Mouse (Mus musculus) lung, embryonic 14.5 days (tissue): ENCODE measurements around the gene P2rx3. TPM values are rescaled to one million over a fixed set of nuclear protein-coding genes. Genes with fewer than 3 reads are reported as not detected.

Experiments
- ATAC-seq: fragments of 200-750 bp; cut with Nextera tagmentation; 2 replicates; pipeline ENCODE4 v1.8.0; 2017; ENCODE audit warnings: mild to moderate bottlenecking, moderate TSS enrichment, moderate library complexity; ENCODE audit not compliant: insufficient read depth
- DNase-seq: peaks from one replicate; pipeline ENCODE4 v3.0.0-alpha.2; 2015
- H3K27ac ChIP-seq: fragments of 300-500 bp; sonication (generic); 2 replicates; pipeline ENCODE4 v1.5.1; 2014; ENCODE audit warnings: low read depth, mild to moderate bottlenecking, moderate library complexity
- H3K27me3 ChIP-seq: fragments of 300-500 bp; sonication (generic); 2 replicates; pipeline ENCODE4 v1.6.1; 2014; ENCODE audit warnings: low read length, control low read depth; ENCODE audit not compliant: insufficient read depth
- H3K36me3 ChIP-seq: fragments of 300-500 bp; sonication (generic); 2 replicates; pipeline ENCODE4 v1.6.1; 2014; ENCODE audit warnings: control low read depth; ENCODE audit not compliant: insufficient read depth
- H3K4me1 ChIP-seq: fragments of 300-500 bp; sonication (generic); 2 replicates; pipeline ENCODE4 v1.6.1; 2014; ENCODE audit warnings: antibody characterized with exemption, control low read depth; ENCODE audit not compliant: insufficient read depth
- H3K4me2 ChIP-seq: fragments of 300-500 bp; sonication (generic); 2 replicates; pipeline ENCODE4 v1.6.1; 2014; ENCODE audit warnings: mild to moderate bottlenecking
- H3K4me3 ChIP-seq: fragments of 300-500 bp; sonication (generic); 2 replicates; pipeline ENCODE4 v1.5.1; 2014; ENCODE audit warnings: low read depth, low read length
- H3K9ac ChIP-seq: fragments of 300-500 bp; sonication (generic); 2 replicates; pipeline ENCODE4 v1.6.1; 2014
- H3K9me3 ChIP-seq: fragments of 300-500 bp; sonication (generic); 2 replicates; pipeline ENCODE4 v1.6.1; 2016; ENCODE audit warnings: low read depth, low read length, control low read depth
- CTCF ChIP-seq: IDR thresholded peaks from 2 replicates; pipeline ENCODE4 v1.5.1; 2016; ENCODE audit warnings: antibody characterized with exemption, low read depth
- WGBS: fragments of 180-500 bp; shearing (Covaris S2); extraction: QIAGEN DNeasy Blood & Tissue Kit; methylation state at CpG from one replicate; pipeline ENCODE4 v1.1.7; 2014; 5-methylcytosine and 5-hydroxymethylcytosine counted together
- polyA plus RNA-seq: library from polyadenylated mRNA; unstranded; fragments of >200 nt; fragmentation: Nextera tagmentation; extraction: Ambion mirVana; gene quantifications from 2 replicates; pipeline ENCODE4 v1.2.1, GENCODE M21; 2014

P2rx3 gene
- polyA plus RNA-seq, 1 experiment from 2014 or later, result 0.43 TPM

DNA sequence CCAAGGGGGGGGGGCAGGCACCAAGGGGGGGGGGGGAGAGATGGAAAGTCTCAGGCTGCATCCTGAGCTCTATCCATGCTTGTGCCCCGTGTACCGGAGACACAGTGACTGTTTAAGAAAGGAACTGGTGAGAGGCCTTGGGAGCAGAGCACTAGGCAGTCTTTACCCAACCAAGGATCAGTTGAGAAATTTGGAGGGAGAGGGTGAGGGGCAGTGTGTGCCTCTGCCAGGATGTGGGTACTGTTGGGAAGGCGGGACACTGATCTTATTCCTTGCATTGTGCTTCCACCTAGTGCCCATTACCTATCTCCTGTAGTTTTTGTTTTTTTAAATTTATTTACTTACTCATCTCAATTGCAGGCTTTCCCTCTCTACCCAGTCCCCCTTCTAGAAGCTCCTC, 11.1 kb downstream of the P2rx3 start:
- no peak overlapping the region for H3K27ac ChIP-seq
- ATAC-seq (no peak), DNase-seq (no peak)
- no peak for TF ChIP-seq CTCF
- no peaks in the 10 kb centered on the region for H3K9me3 ChIP-seq
- H3K4me2 ChIP-seq, result no peak overlapping the region
- no peaks in the 10 kb centered on the region for H3K27me3 ChIP-seq
- WGBS, result 59% methylated on average over 3 of the region's 3 CpGs
- H3K36me3 ChIP-seq, result no peaks in the 10 kb centered on the region
- no peaks in the 10 kb centered on the region for H3K4me1 ChIP-seq
- H3K9ac ChIP-seq, result no peak overlapping the region
- no peak overlapping the region for H3K4me3 ChIP-seq

DNA sequence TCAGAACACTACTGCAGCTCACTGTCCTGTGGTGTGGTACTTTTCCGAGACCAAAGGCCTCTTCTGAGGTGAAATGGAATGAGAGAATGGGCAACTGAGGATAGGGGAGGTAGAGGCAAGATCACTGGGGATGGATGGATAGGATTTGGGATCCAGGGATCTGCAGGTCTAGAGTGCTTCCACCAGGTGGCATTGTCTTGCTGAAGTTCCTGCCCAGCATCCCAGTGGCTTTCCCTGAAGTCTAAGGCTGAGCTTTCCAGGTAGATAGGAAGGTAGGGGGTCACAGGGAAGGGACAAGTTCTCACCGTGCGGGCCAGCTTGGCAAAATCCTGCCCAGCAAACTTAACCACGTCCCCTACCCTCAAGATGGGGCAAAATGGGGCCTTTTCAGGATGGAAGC, 15.2 kb downstream of the P2rx3 start:
- DNase-seq, result peak; percentile 68
- Histone ChIP-seq H3K4me1 (no peaks in the 10 kb centered on the region), H3K4me2 (no peak overlapping the region), H3K27me3 (no peaks in the 10 kb centered on the region), H3K9me3 (no peaks in the 10 kb centered on the region), H3K27ac (no peak overlapping the region), H3K36me3 (no peaks in the 10 kb centered on the region), H3K4me3 (no peak overlapping the region), H3K9ac (no peak overlapping the region)
- TF ChIP-seq CTCF, result peak; percentile 77
- WGBS, result 16% methylated on average over 4 of the region's 4 CpGs
- ATAC-seq, result peak; percentile 30; the same call in 1 of the 2 replicates

GRCm38 (mm10) chr2:85014588-85014982, 22.7 kb downstream of the P2rx3 start:
- H3K4me2 ChIP-seq, result no peak overlapping the region
- H3K36me3 ChIP-seq, result no peaks in the 10 kb centered on the region
- H3K4me3 ChIP-seq, result no peak overlapping the region
- ATAC-seq (no peak), DNase-seq (no peak)
- H3K27me3 ChIP-seq, result no peaks in the 10 kb centered on the region
- 0 out of 2 replicates have a peak, but pooled peaks cover 2% of the 10 kb centered on the region for H3K4me1 ChIP-seq
- H3K27ac ChIP-seq, result no peak overlapping the region
- no peak overlapping the region for H3K9ac ChIP-seq
- H3K9me3 ChIP-seq, result no peaks in the 10 kb centered on the region
- 45% methylated on average over 3 of the region's 3 CpGs for WGBS
- no peak for TF ChIP-seq CTCF

DNA sequence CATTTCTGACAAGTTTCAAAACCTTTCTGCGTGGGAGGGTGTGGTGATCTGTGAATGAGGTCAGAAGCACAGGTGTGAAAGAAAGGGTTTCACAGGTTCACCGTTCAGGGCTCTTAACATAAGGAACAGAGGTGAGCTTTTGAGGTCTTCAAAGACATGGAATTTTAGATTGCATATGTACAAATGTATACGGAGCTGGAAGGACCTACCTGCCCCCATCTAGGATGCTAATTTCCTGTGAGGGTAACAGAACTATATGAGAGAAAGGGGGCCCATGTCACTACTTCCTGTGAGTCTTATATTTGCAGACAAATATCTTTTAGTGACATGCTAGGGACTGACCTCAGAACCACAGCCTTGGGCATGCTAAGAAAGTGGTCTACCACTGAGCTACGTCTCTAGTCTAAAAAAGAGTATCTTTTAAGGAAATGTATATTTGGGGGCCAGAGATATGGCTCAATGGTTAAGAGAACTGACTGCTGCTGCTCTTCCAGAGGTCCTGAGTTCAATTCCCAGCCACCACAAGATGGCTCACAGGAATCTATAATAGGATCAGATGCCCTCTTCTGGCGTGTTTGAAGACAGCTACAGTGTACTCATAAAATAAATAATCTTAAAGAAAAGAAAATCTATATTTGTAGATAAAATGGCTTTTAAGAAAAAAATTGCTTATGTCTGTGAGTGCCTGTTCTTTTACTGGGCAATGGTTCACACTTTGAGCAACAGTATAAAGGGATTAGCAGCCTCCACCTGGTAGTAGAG, 23.3 kb downstream of the P2rx3 start:
- H3K36me3 ChIP-seq, result no peaks in the 10 kb centered on the region
- 66% methylated on average over 5 of the region's 5 CpGs for WGBS
- H3K27me3 ChIP-seq, result no peaks in the 10 kb centered on the region
- 0 out of 2 replicates have a peak, but pooled peaks cover 2% of the 10 kb centered on the region for H3K4me1 ChIP-seq
- H3K4me3 ChIP-seq, result no peak overlapping the region
- ATAC-seq (no peak), DNase-seq (no peak)
- H3K4me2 ChIP-seq, result no peak overlapping the region
- no peaks in the 10 kb centered on the region for H3K9me3 ChIP-seq
- H3K9ac ChIP-seq, result no peak overlapping the region
- no peak overlapping the region for H3K27ac ChIP-seq
- TF ChIP-seq CTCF, result no peak

GRCm38 (mm10) chr2:85012679-85013078, 24.6 kb downstream of the P2rx3 start:
- no peaks in the 10 kb centered on the region for H3K9me3 ChIP-seq
- no peak overlapping the region; the same call in 1 of the 2 replicates for H3K4me2 ChIP-seq
- H3K27me3 ChIP-seq, result no peaks in the 10 kb centered on the region
- H3K36me3 ChIP-seq, result no peaks in the 10 kb centered on the region
- ATAC-seq (no peak), DNase-seq (no peak)
- no peak for TF ChIP-seq CTCF
- 69% methylated on average over 14 of the region's 14 CpGs for WGBS
- no peak overlapping the region for H3K27ac ChIP-seq
- H3K4me1 ChIP-seq, result 0 out of 2 replicates have a peak, but pooled peaks cover 2% of the 10 kb centered on the region
- H3K9ac ChIP-seq, result no peak overlapping the region
- H3K4me3 ChIP-seq, result no peak overlapping the region

GRCm38 (mm10) chr2:85011906-85012604, 25.2 kb downstream of the P2rx3 start:
- peak; percentile 85 for ATAC-seq
- Histone ChIP-seq H3K27ac (peak overlapping the region; percentile 33; the same call in 1 of the 2 replicates), H3K4me1 (0 out of 2 replicates have a peak, but pooled peaks cover 2% of the 10 kb centered on the region), H3K36me3 (no peaks in the 10 kb centered on the region), H3K4me2 (no peak overlapping the region; the same call in 1 of the 2 replicates), H3K9ac (no peak overlapping the region), H3K4me3 (no peak overlapping the region), H3K27me3 (no peaks in the 10 kb centered on the region), H3K9me3 (no peaks in the 10 kb centered on the region)
- WGBS, result 25% methylated on average over 9 of the region's 9 CpGs
- DNase-seq, result peak; percentile 54
- no peak for TF ChIP-seq CTCF

GRCm38 (mm10) chr2:85009212-85009611, 28.1 kb downstream of the P2rx3 start:
- Histone ChIP-seq H3K27me3 (no peaks in the 10 kb centered on the region), H3K9me3 (no peaks in the 10 kb centered on the region), H3K4me1 (0 out of 2 replicates have a peak, but pooled peaks cover 2% of the 10 kb centered on the region), H3K27ac (no peak overlapping the region), H3K9ac (no peak overlapping the region), H3K36me3 (no peaks in the 10 kb centered on the region), H3K4me3 (no peak overlapping the region), H3K4me2 (no peak overlapping the region)
- DNase-seq (no peak), ATAC-seq (no peak)
- 58% methylated on average over 2 of the region's 2 CpGs for WGBS
- TF ChIP-seq CTCF, result no peak
